Mouse (Mus musculus) stomach, postnatal 0 days (tissue): ENCODE data around the gene 1110059E24Rik.

ENCODE experiments used
- CTCF ChIP-seq: IDR thresholded peaks from 2 replicates; pipeline ENCODE4 v1.5.1; 2016; ENCODE audit warnings: antibody characterized with exemption, low read depth, mild to moderate bottlenecking, moderate library complexity
- EP300 ChIP-seq: optimal IDR thresholded peaks from 2 replicates; pipeline ENCODE3; 2016; ENCODE audit warnings: antibody characterized with exemption

GRCm38 (mm10) chr19:21548947-21549346, 103.8 kb downstream of the 1110059E24Rik start:
- TF ChIP-seq CTCF (no peak), EP300 (no peak)
